Mouse (Mus musculus) stomach, postnatal 0 days (tissue): Measurements from ENCODE around the gene Cacng6.

ENCODE experiments used
- CTCF ChIP-seq: IDR thresholded peaks from 2 replicates; pipeline ENCODE4 v1.5.1; 2016; ENCODE audit warnings: antibody characterized with exemption, low read depth, mild to moderate bottlenecking, moderate library complexity
- EP300 ChIP-seq: optimal IDR thresholded peaks from 2 replicates; pipeline ENCODE3; 2016; ENCODE audit warnings: antibody characterized with exemption

DNA sequence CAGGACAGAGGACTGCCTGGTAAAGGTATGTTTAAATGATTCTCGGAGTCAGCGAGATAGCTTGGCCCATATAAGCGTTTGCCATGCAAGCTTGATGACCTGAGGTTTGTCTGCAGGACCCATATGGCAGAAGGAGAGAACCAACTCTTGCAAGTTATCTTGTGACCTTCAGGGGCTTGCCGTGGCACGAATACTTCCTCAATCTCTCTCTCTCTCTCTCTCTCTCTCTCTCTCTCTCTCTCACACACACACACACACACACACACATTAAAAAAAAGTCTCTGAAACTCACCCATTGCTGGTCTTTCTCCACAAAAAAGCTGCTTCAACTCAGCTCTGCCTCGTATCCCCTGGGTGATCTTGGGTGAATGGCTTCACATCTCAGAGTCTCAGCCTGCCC lies 35.1 kb upstream of the Cacng6 start:
- TF ChIP-seq CTCF (no peak), EP300 (no peak)
